Mouse (Mus musculus) midbrain, embryonic 14.5 days (tissue): Measurements from ENCODE around the gene Gm19345. TPM values are rescaled to one million over a fixed set of nuclear protein-coding genes. Genes with fewer than 3 reads are reported as not detected.

ENCODE experiments used
- ATAC-seq: fragments of 200-750 bp; cut with Nextera tagmentation; 2 replicates; pipeline ENCODE4 v1.8.0; 2017; ENCODE audit warnings: moderate number of reproducible peaks, moderate library complexity; ENCODE audit not compliant: low FRiP score, low TSS enrichment
- DNase-seq: peaks from one replicate; pipeline ENCODE4 v3.0.0-alpha.2; 2015
- H3K27ac ChIP-seq: fragments of 300-500 bp; sonication (generic); replicated peaks from 2 replicates; pipeline ENCODE4 v1.5.1; 2014; ENCODE audit warnings: mild to moderate bottlenecking, low read depth, low read length, moderate library complexity
- H3K27me3 ChIP-seq: fragments of 300-500 bp; sonication (generic); 2 replicates; pipeline ENCODE4 v1.6.1; 2014; ENCODE audit warnings: low read length, control low read depth, mixed read lengths; ENCODE audit not compliant: control insufficient read depth, insufficient read depth
- H3K36me3 ChIP-seq: fragments of 300-500 bp; sonication (generic); 2 replicates; pipeline ENCODE4 v1.6.1; 2014; ENCODE audit warnings: low read length, control low read depth; ENCODE audit not compliant: control insufficient read depth, insufficient read depth
- H3K4me1 ChIP-seq: fragments of 300-500 bp; sonication (generic); 2 replicates; pipeline ENCODE4 v1.6.1; 2014; ENCODE audit warnings: mild to moderate bottlenecking, antibody characterized with exemption, low read length, control low read depth; ENCODE audit not compliant: control insufficient read depth, insufficient read depth
- H3K4me2 ChIP-seq: fragments of 300-500 bp; sonication (generic); 2 replicates; pipeline ENCODE4 v1.6.1; 2014; ENCODE audit warnings: mild to moderate bottlenecking, low read length, moderate library complexity
- H3K4me3 ChIP-seq: fragments of 300-500 bp; sonication (generic); replicated peaks from 2 replicates; pipeline ENCODE4 v1.5.1; 2014; ENCODE audit warnings: low read depth, low read length
- H3K9ac ChIP-seq: fragments of 300-500 bp; sonication (generic); replicated peaks from 2 replicates; pipeline ENCODE4 v1.6.1; 2014; ENCODE audit warnings: mild to moderate bottlenecking, low read length, moderate library complexity
- H3K9me3 ChIP-seq: fragments of 300-500 bp; sonication (generic); 2 replicates; pipeline ENCODE4 v1.6.1; 2016; ENCODE audit warnings: low read length, control low read depth, mixed read lengths; ENCODE audit not compliant: control insufficient read depth
- WGBS: fragments of 180-500 bp; shearing (Covaris S2); extraction: QIAGEN DNeasy Blood & Tissue Kit; methylation state at CpG from one replicate; pipeline ENCODE4 v1.1.7; 2014; 5-methylcytosine and 5-hydroxymethylcytosine counted together
- polyA plus RNA-seq: library from polyadenylated mRNA; unstranded; fragments of >200 nt; fragmentation: Nextera tagmentation; extraction: Ambion mirVana; gene quantifications from 2 replicates; pipeline ENCODE4 v1.2.1, GENCODE M21; 2014

Gm19345 gene
- polyA plus RNA-seq, 1 experiment from 2014 or later = 9.9 TPM

DNA sequence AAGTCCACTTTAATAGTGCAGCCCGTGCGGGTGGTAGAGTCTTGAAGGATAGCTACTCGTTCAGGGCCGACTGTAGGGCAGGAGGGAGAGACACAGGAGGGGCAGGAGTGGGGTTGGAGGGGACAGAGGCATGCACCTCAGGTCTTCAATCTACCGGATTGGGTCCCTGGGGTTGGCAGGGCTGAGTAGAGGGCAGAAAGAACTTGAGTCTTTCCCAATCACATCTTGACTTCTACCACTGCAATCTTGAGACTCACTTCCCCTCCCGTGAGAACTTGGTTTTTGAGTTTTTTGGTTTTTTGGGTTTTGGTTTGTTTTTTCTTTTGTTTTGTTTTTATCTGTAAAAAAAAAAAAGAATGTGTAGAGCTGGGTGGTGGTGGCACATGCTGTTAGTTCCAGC lies 4.5 kb downstream of the Gm19345 start:
- Histone ChIP-seq H3K9me3 (no peaks in the 10 kb centered on the region), H3K27ac (no peak overlapping the region), H3K36me3 (no peaks in the 10 kb centered on the region), H3K4me2 (no peak overlapping the region), H3K27me3 (no peaks in the 10 kb centered on the region), H3K4me3 (no peak overlapping the region), H3K4me1 (0 out of 2 replicates have a peak, but pooled peaks cover 4% of the 10 kb centered on the region), H3K9ac (no peak overlapping the region)
- WGBS = 91% methylated on average over 6 of the region's 6 CpGs
- DNase-seq (no peak), ATAC-seq (no peak)

DNA sequence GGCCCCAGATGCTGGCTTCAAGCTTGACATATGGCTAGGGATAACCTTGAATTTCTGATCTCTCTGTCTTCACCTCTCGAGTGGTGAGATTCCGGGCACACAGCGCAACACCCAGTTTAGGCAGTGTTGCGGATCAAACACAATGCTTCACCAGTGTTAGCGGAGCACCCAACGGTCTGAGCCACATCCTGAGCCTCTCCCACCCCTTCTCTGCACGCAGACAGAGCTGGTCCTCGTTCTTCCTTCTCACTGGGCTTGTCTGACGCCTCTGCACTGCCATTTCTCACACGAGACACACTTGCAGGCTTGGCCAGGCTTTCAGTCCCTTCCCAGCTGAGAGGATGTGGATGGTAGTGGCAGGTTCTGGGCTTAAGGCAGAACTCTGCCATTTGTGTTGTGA lies 7.9 kb downstream of the Gm19345 start:
- WGBS = 77% methylated on average over 10 of the region's 10 CpGs
- no peak for DNase-seq

DNA sequence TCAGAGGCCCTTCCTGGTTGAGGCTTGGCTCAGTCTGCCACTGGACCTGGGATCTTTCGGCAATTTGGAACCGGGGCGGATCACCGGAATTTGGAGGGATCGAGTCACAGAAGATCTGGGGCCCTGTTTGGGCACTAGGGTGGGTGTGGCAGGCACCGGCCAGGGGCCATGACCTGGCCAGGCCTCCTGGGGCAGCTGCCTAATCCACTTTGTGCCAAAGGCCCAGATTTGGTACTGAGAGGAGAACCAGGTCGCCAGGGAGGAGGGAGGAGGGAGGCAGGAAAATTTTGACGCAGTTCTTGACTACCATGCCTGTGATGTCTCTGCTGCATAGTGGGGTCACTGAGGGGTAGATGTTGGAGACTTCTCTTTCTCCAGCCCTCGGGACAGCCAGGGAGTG lies 9.4 kb downstream of the Gm19345 start, which contains the start of gene Ceacam16:
Ceacam16 (minus strand) TSS at position 101 of the 400 bp plus-strand sequence.
- DNase-seq = no peak
- no peak for ATAC-seq
- Histone ChIP-seq H3K27ac (no peak within 1 kb of the TSS), H3K4me3 (no peak within 1 kb of the TSS), H3K4me1 (no peaks in the 10 kb centered on the region), H3K9me3 (no peaks in the 10 kb centered on the region), H3K9ac (no peak within 1 kb of the TSS), H3K4me2 (no peak within 1 kb of the TSS), H3K36me3 (no peaks in the 10 kb centered on the region), H3K27me3 (no peaks in the 10 kb centered on the region)
- WGBS = 81% methylated on average over 9 of the region's 9 CpGs

More for the DNA sequence above, 7.9 kb downstream of the Gm19345 start:
- Histone ChIP-seq H3K36me3 (no peaks in the 10 kb centered on the region), H3K27ac (no peak overlapping the region), H3K9me3 (no peaks in the 10 kb centered on the region), H3K4me1 (no peaks in the 10 kb centered on the region), H3K4me2 (no peak overlapping the region), H3K4me3 (no peak overlapping the region), H3K27me3 (no peaks in the 10 kb centered on the region), H3K9ac (no peak overlapping the region)
- ATAC-seq = no peak

DNA sequence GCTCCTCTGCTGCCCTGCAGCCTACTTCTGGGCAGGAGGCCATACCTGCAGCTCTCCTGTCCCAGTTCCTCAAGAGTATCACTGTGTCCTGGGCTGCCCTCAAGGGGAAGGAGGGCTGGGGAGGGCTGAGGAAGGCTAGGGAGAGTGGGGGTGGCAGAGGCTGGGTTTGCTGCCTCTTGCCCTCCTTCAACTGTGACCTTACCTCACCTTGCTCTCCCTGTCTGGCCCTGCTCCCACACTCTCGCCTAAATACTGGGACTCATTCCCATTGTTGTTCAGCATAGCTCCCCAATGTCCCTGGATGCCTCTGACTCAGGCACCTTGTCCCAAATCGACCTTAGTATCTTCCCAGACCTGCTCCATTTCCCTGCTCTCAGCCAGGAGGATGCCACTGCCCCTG lies 12.4 kb downstream of the Gm19345 start:
- no peak overlapping the region for H3K4me2 ChIP-seq
- no peak overlapping the region for H3K9ac ChIP-seq
- H3K27ac ChIP-seq = no peak overlapping the region
- H3K36me3 ChIP-seq = no peaks in the 10 kb centered on the region
- 36% methylated on average over 2 of the region's 2 CpGs for WGBS
- H3K4me3 ChIP-seq = no peak overlapping the region
- H3K9me3 ChIP-seq = no peaks in the 10 kb centered on the region
- H3K27me3 ChIP-seq = no peaks in the 10 kb centered on the region
- no peak for DNase-seq
- H3K4me1 ChIP-seq = no peaks in the 10 kb centered on the region
- ATAC-seq = no peak

DNA sequence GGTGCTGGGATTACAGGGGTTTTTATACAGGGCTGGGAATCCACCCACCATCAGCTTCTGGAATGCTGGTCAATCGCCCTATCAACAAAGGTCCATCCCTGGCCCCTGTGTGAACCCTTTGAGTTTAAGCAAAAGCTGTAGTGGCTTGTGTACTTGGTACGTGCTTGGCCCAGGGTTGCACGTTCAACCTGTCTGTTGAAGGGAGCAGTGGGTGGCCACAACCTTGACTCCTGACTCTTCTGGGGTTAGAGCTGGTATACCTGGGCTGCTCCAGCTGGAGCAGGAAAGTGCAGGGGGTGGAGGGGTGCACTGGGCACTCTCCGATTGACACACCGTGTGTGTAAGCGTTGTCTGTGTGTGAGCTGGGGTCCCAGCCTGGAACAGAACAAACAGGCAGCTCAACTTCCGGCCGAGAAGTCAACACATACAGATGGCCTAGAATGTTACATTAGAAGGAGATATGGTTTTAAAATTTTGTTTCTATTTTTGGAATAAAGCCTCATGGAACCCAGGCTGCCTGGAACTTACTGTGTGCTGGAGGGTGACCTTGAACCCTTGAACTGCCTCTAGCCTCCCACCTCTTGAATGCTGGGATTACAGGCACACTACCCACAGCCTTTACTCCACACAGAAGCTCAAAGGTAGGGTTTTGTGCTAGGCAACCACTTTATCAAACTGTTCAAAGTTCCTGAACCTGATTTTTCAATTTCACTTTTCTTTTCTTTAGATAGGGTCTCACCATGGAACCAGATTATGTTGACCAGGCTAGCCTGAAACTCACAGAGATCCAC lies 13.6 kb downstream of the Gm19345 start:
- no peaks in the 10 kb centered on the region for H3K36me3 ChIP-seq
- WGBS = 86% methylated on average over 8 of the region's 8 CpGs
- no peaks in the 10 kb centered on the region for H3K9me3 ChIP-seq
- ATAC-seq (no peak), DNase-seq (no peak)
- H3K4me1 ChIP-seq = no peaks in the 10 kb centered on the region
- H3K27ac ChIP-seq = no peak overlapping the region
- no peak overlapping the region for H3K4me2 ChIP-seq
- H3K27me3 ChIP-seq = no peaks in the 10 kb centered on the region
- H3K9ac ChIP-seq = no peak overlapping the region
- H3K4me3 ChIP-seq = no peak overlapping the region

DNA sequence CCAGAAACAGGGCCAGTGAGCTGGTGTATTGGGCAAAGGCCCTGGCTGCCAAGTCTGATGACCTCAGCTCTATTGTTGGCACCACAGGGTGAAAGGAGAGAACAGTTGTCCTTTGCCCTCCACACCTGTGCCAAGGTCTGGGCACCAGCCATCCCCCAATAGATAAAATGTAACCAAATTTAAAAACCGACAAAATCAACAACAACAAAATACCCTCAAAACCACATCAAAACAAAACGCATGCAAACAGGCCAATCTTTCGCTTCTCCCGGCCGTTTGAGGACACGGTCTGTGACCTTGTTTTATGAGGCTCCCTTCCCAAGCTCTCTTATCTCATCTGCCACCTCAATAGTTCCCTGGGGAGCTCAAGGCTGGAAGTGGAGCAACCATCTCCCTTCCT lies 14.7 kb downstream of the Gm19345 start:
- Histone ChIP-seq H3K27ac (no peak overlapping the region), H3K27me3 (no peaks in the 10 kb centered on the region), H3K9me3 (no peaks in the 10 kb centered on the region), H3K4me3 (no peak overlapping the region), H3K4me2 (no peak overlapping the region), H3K4me1 (no peaks in the 10 kb centered on the region), H3K36me3 (no peaks in the 10 kb centered on the region), H3K9ac (no peak overlapping the region)
- 89% methylated on average over 6 of the region's 6 CpGs for WGBS
- ATAC-seq = no peak
- no peak for DNase-seq

DNA sequence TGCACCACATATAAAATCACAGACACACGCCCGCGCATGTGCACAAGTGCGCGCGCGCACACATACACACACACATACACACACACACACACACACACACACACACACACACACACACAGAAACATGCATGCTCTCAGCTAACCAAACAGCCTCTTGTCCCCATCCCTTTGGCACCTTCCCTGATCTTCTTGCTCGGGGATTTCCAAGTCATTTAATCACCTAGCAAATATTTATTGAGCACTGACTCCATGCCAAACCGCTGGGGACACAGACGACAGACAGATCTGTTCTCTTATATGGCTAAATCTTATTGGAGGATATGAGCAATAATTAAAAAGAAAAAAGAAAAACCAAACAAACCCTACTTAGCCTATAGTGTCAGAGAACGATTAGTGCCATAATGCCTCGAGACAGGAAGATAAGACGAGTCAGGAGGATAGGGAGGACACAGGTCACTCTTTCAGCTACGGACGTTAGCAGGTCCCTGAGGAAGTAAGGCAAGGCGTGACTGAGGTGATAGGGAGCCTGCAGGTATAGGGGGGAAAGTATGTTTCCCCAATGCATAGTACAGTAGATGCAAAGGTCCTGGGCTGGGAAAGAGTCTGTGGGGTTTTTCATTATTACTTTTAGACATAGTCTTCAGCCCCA lies 16.1 kb downstream of the Gm19345 start:
- 90% methylated on average over 16 of the region's 16 CpGs for WGBS
- Histone ChIP-seq H3K27me3 (no peaks in the 10 kb centered on the region), H3K4me3 (no peak overlapping the region), H3K9ac (no peak overlapping the region), H3K36me3 (no peaks in the 10 kb centered on the region), H3K4me2 (no peak overlapping the region), H3K27ac (no peak overlapping the region), H3K4me1 (no peaks in the 10 kb centered on the region), H3K9me3 (no peaks in the 10 kb centered on the region)
- ATAC-seq (no peak), DNase-seq (no peak)

DNA sequence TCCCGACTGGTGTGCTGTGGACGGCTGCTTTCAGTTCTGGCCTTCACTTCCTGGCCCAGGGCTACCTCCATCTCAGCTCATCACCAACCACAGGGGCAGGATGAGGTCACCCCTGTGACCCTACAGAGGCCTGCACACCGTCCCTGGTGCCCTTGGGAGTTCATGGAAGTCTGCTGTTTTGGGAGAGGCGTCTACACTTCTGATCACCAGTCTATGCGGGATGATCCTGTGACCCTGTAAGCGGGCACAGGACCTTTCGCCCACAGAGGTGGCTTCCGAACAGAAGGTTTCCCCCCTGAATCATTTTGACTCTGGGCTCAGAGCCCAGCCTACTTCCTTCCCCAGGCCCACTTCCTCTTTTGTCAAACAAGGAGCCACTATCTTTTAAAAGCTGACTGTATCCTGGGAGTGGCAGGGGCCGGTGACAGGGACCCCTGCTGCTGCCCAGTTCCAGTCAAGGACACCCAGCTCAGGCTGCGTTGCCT lies 19.4 kb downstream of the Gm19345 start:
- Histone ChIP-seq H3K4me2 (no peak overlapping the region), H3K4me1 (no peaks in the 10 kb centered on the region), H3K27ac (no peak overlapping the region), H3K9me3 (no peaks in the 10 kb centered on the region), H3K27me3 (no peaks in the 10 kb centered on the region), H3K9ac (no peak overlapping the region), H3K36me3 (no peaks in the 10 kb centered on the region), H3K4me3 (no peak overlapping the region)
- DNase-seq = no peak
- no peak for ATAC-seq
- WGBS = 73% methylated on average over 10 of the region's 10 CpGs
